Mouse (Mus musculus) heart, adult 10 weeks (tissue): ENCODE measurements around the gene Olfr1188. TPM values are rescaled to one million over a fixed set of nuclear protein-coding genes. Genes with fewer than 3 reads are reported as not detected.

ENCODE experiments used
- polyA plus RNA-seq: library from polyadenylated mRNA; stranded (reverse); fragments of 350-450 nt; fragmentation: Illumina TruSeq; extraction: RNeasy Lipid Tissue Mini Kit (QIAGEN cat#74804); gene quantifications from one replicate; pipeline ENCODE4 v1.2.3, GENCODE M21; 2014; ENCODE audit warnings: low read depth, low replicate concordance

The Olfr1188 gene
- not detected for polyA plus RNA-seq

DNA sequence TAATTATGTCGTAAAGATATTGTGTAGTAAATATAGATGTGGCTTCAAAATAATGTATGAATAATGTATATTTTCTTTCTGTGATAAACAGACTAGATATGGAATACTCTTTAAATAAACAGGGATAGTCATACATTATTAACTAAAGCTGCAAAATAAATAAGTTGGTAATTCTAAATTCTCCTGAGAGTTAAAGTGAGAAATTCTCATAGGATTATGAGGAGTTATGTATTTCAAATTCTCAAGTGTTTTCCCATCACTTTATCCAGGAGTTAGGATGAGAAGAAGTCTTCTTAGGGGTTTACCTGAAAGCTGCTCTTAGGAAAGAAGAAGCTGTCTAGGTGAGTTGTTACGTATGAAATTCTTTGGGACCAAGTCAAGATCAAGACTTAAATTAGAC is at the start of gene Olfr1188:
TSS of gene Olfr1188 (plus strand) at position 301 of the 400 bp plus-strand sequence.

GRCm38 (mm10) chr2:88518251-88518650 is 38.5 kb upstream of the Olfr1188 start, which contains the start of gene Olfr1186:
TSS of gene Olfr1186 (plus strand) at chr2:88518551.

DNA sequence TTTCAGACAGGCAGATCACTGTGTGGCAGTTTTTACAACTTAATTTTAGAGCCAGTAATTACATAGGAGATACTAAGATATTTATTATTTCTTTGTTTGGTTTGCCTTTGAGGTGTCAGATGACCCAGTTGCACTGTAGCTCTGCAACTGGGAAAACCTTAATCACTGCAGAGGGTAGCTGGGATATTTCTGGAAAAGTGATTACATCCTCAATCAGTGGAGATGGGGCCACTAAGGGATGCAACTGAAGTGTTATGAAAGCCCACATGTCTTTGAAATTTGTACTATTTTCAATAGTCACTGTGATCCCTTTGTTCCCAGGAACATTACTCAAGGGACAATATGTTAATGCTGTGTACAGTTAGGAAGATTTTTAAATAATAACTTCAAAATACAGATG is 29.4 kb downstream of the Olfr1188 start, which contains the start of gene Olfr1189:
TSS of gene Olfr1189 (plus strand) at position 301 of the 400 bp plus-strand sequence.

Other genes starting within 250 kb of the Olfr1188 start
- gene Olfr1174-ps, start 241.8 kb upstream of the Olfr1188 start, polyA plus RNA-seq, result not detected
- gene Olfr1175-ps, start 229.7 kb upstream of the Olfr1188 start, polyA plus RNA-seq, result not detected
- not detected for gene Olfr1176, start 220.2 kb upstream of the Olfr1188 start, polyA plus RNA-seq
- gene Olfr1177-ps, start 210.4 kb upstream of the Olfr1188 start, polyA plus RNA-seq, result not detected
- not detected for gene Olfr1178, start 169.9 kb upstream of the Olfr1188 start, polyA plus RNA-seq
- gene Olfr1179, start 150.5 kb upstream of the Olfr1188 start, polyA plus RNA-seq, result not detected
- not detected for gene Olfr1180, start 137.8 kb upstream of the Olfr1188 start, polyA plus RNA-seq
- gene Olfr1181, start 130.8 kb upstream of the Olfr1188 start, polyA plus RNA-seq, result not detected
- not detected for gene Gm13757, start 107.8 kb upstream of the Olfr1188 start, polyA plus RNA-seq
- gene Olfr1183, start 102.1 kb upstream of the Olfr1188 start, polyA plus RNA-seq, result not detected
- not detected for gene Olfr1184, start 73.3 kb upstream of the Olfr1188 start, polyA plus RNA-seq
- not detected for gene Olfr1185-ps1, start 63.6 kb upstream of the Olfr1188 start, polyA plus RNA-seq
- gene Olfr1186, start 38.4 kb upstream of the Olfr1188 start, polyA plus RNA-seq, result not detected
- gene Olfr1189, start 29.5 kb downstream of the Olfr1188 start, polyA plus RNA-seq, result not detected
- not detected for gene Olfr1191-ps1, start 83.6 kb downstream of the Olfr1188 start, polyA plus RNA-seq
- not detected for gene Olfr1192-ps1, start 91.6 kb downstream of the Olfr1188 start, polyA plus RNA-seq
- gene Olfr1193, start 118.7 kb downstream of the Olfr1188 start, polyA plus RNA-seq, result not detected
- not detected for gene Olfr1195, start 132.3 kb downstream of the Olfr1188 start, polyA plus RNA-seq
- gene Olfr1196, start 147.7 kb downstream of the Olfr1188 start, polyA plus RNA-seq, result not detected
- gene Olfr1197, start 175.4 kb downstream of the Olfr1188 start, polyA plus RNA-seq, result not detected
- gene Olfr1198, start 194.4 kb downstream of the Olfr1188 start, polyA plus RNA-seq, result not detected
- not detected for gene Olfr1199, start 203.5 kb downstream of the Olfr1188 start, polyA plus RNA-seq
- gene Olfr1200, start 213.6 kb downstream of the Olfr1188 start, polyA plus RNA-seq, result not detected
- not detected for gene Olfr1201, start 236.1 kb downstream of the Olfr1188 start, polyA plus RNA-seq